In the genomic region with DNA sequence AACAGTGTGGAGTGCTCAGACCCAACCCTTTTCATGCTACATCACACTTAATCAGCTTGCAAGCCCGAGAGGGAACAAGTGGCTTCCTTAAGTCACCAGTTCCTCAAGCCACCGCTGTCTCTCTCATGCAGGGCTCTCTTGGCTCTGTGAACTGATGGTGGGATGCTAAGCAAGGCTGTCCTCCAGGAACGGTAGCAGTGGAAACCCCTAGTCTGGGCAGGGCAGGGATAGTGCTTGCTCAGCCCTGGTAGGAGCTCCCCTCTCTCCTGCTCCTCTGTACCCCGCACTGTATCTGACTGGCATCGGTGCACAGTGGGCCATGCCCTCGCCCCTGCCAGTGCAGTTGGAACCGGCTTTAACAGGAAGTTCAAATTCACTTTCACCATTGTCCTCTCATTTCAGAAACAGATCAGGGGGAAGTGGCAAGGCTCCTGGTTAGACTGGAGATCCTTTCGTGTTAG, we compare ENCODE assay signal across 15 mouse cellular contexts. TPM values are rescaled to one million over a fixed set of nuclear protein-coding genes. Genes with fewer than 3 reads are reported as not detected.
DNase-seq lines count a peak whose midpoint lies in the region; ATAC-seq and TF ChIP-seq lines count a peak whose summit lies in the region.
"Had no signal": no experiment of that assay in that cellular context is flagged by ENCODE, and none has a peak within 500 bp of the region (broad histone marks: within the 10 kb centered on the region; RNA-seq: fewer than 3 reads in every experiment).

No protein-coding gene starts in this region.

- no peak for TF ChIP-seq CTCF in gastrocnemius, adult 2 months (IDR thresholded peaks at IDR 0.05)

- DNase-seq in gastrocnemius, adult 2 months, result no peak
- DNase-seq in gastrocnemius, adult 8-10 months (ENCODE audit: low spot score in 2 of 2), result no peak
- DNase-seq in B cell, adult 2 months, result peak; percentile 59 to 60
- no peak for DNase-seq in left cerebral cortex, postnatal 4 days
- DNase-seq in kidney, postnatal 10 days, result no peak
- no peak for DNase-seq in left cerebral cortex, adult 9 months (ENCODE audit: low spot score in 2 of 2)
- DNase-seq: adrenal gland, postnatal 25 days; cerebellum, adult 18-20 months; heart, adult 18-20 months had no signal

- H3K27ac ChIP-seq in gastrocnemius, adult 2 months, result no peak overlapping the region
- H3K27ac ChIP-seq: limb, embryonic 13.5 days; midbrain, embryonic 15.5 days had no signal

- intact Hi-C loops in gastrocnemius, adult 2 months (cut with DNase I), result no loop called here
- intact Hi-C loops in left cerebral cortex, postnatal 4 days (cut with DNase I), result no loop called here

- peak overlapping the region; percentile 11; the same call in 1 of the 2 replicates for H3K4me3 ChIP-seq in gastrocnemius, adult 2 months
- H3K4me3 ChIP-seq: limb, embryonic 13.5 days; midbrain, embryonic 15.5 days had no signal

- ATAC-seq in hematopoietic stem cell, adult 5-6 weeks (replicated peaks in 1 of 2; ENCODE audit: insufficient read depth in 1 of 2, low FRiP score in 2 of 2, low TSS enrichment in 1 of 2, low read depth in 1 of 2, poor library complexity in 2 of 2, severe bottlenecking in 2 of 2), result peak; percentile 35 to 61
- peak; percentile 41 for ATAC-seq in megakaryocyte-erythroid progenitor cell, adult 5-6 weeks (replicated peaks; ENCODE audit: low FRiP score, low TSS enrichment, poor library complexity, severe bottlenecking)
- ATAC-seq: forebrain, embryonic 16.5 days; intestine, postnatal 0 days; midbrain, embryonic 15.5 days had no signal

RNA-seq across cellular contexts. Expression of a gene that starts 2.2 kb away (rescaled TPM):
- total RNA-seq in gastrocnemius, adult 2 months (2021), result 1 to 10 TPM; 4.1 to 5.1 TPM
- 1 to 10 TPM; 2.2 to 4.3 (median 2.8) TPM for total RNA-seq in gastrocnemius, adult 8-10 months (2022)
- 324 and 337 TPM in 2 replicates for total RNA-seq in hematopoietic stem cell, adult 5-6 weeks (2017)
- 8.8 and 11.6 TPM in 2 replicates for total RNA-seq in megakaryocyte-erythroid progenitor cell, adult 5-6 weeks (2014; fragmentation: Nextera tagmentation)
- 20.9 and 41.6 TPM in 2 replicates for total RNA-seq in megakaryocyte-erythroid progenitor cell, adult 5-6 weeks (2017)
- total RNA-seq in left cerebral cortex, postnatal 4 days (2021), result 1 to 10 TPM; 6.4 to 7.8 TPM

Comparison
In these comparisons a context has a peak if more than half of its experiments do, and no peak if none do; other contexts are left out.
1. DNase-seq: peak in B cell, adult 2 months (2 of 2); none in gastrocnemius, adult 2 months (single experiment), gastrocnemius, adult 8-10 months (0 of 2), left cerebral cortex, postnatal 4 days (single experiment), kidney, postnatal 10 days (single experiment) and left cerebral cortex, adult 9 months (0 of 2).